Mouse (Mus musculus): Measurements from ENCODE around the gene Tigd4.

GRCm38 (mm10) chr3:84597996-84598734 lies 4.8 kb downstream of the Tigd4 start:
- TF ChIP-seq POLR2A (IDR thresholded peaks at IDR 0.05; ENCODE audit: extremely low read depth, insufficient read depth, low read length): no peak
- TF ChIP-seq CTCF (IDR thresholded peaks at IDR 0.05; ENCODE audit: low read depth, low read length): no peak

Data from liver, adult 2 months (tissue).